Mouse (Mus musculus) stomach, embryonic 14.5 days (tissue): ENCODE data around the gene Selenbp1. TPM values are rescaled to one million over a fixed set of nuclear protein-coding genes. Genes with fewer than 3 reads are reported as not detected.

Experiments
- ATAC-seq: fragments of 200-750 bp; cut with Nextera tagmentation; 2 replicates; pipeline ENCODE4 v1.8.0; 2017; ENCODE audit warnings: low read depth, moderate TSS enrichment; ENCODE audit not compliant: insufficient number of reproducible peaks, insufficient read depth, low FRiP score
- H3K27ac ChIP-seq: fragments of 300-500 bp; sonication (generic); 2 replicates; pipeline ENCODE4 v1.5.1; 2014; ENCODE audit warnings: mild to moderate bottlenecking, low read length, moderate library complexity, mixed read lengths
- H3K27me3 ChIP-seq: fragments of 300-500 bp; sonication (generic); 2 replicates; pipeline ENCODE4 v1.6.1; 2014; ENCODE audit warnings: low read length, control low read depth, mixed read lengths; ENCODE audit not compliant: control insufficient read depth, insufficient read depth
- H3K36me3 ChIP-seq: fragments of 300-500 bp; sonication (generic); 2 replicates; pipeline ENCODE4 v1.6.1; 2014; ENCODE audit warnings: mild to moderate bottlenecking, control low read depth, low read length, moderate library complexity, mixed read lengths; ENCODE audit not compliant: control insufficient read depth, insufficient read depth
- H3K4me1 ChIP-seq: fragments of 300-500 bp; sonication (generic); 2 replicates; pipeline ENCODE4 v1.6.1; 2014; ENCODE audit warnings: low read length, control low read depth, mixed read lengths; ENCODE audit not compliant: control insufficient read depth, insufficient read depth
- H3K4me2 ChIP-seq: fragments of 300-500 bp; sonication (generic); replicated peaks from 2 replicates; pipeline ENCODE4 v1.6.1; 2014; ENCODE audit warnings: low read depth, low read length, control low read depth
- H3K4me3 ChIP-seq: fragments of 300-500 bp; sonication (generic); 2 replicates; pipeline ENCODE4 v1.5.1; 2014; ENCODE audit warnings: low read depth, low read length, control low read depth
- H3K9ac ChIP-seq: fragments of 300-500 bp; sonication (generic); replicated peaks from 2 replicates; pipeline ENCODE4 v1.6.1; 2014; ENCODE audit warnings: low read depth, mild to moderate bottlenecking, control low read depth, low read length, moderate library complexity, mixed read lengths
- H3K9me3 ChIP-seq: fragments of 300-500 bp; sonication (generic); 2 replicates; pipeline ENCODE4 v1.6.1; 2016; ENCODE audit warnings: low read depth, low read length, control low read depth; ENCODE audit not compliant: control insufficient read depth
- WGBS: fragments of 180-500 bp; shearing (Covaris S2); extraction: QIAGEN DNeasy Blood & Tissue Kit; methylation state at CpG from one replicate; pipeline ENCODE4 v1.1.7; 2014; 5-methylcytosine and 5-hydroxymethylcytosine counted together
- polyA plus RNA-seq: library from polyadenylated mRNA; unstranded; fragments of >200 nt; fragmentation: Nextera tagmentation; extraction: Ambion mirVana; gene quantifications from 2 replicates; pipeline ENCODE4 v1.2.1, GENCODE M21; 2014

The Selenbp1 gene
- polyA plus RNA-seq, 1 experiment from 2014 or later = 86.2 TPM

GRCm38 (mm10) chr3:94953764-94954616 is 21.1 kb downstream of the Selenbp1 start, which contains the start of gene Rfx5:
TSS of gene Rfx5 (plus strand) at chr3:94954075.
- ATAC-seq = peak; percentile 94
- under 1% methylated on average over 49 of the region's 50 CpGs for WGBS

GRCm38 (mm10) chr3:94958295-94958694 is 25.4 kb downstream of the Selenbp1 start:
- Histone ChIP-seq H3K36me3 (peaks cover 36% of the 10 kb centered on the region), H3K4me2 (no peak overlapping the region), H3K9me3 (no peaks in the 10 kb centered on the region), H3K4me3 (no peak overlapping the region), H3K27me3 (no peaks in the 10 kb centered on the region), H3K4me1 (peaks cover 6% of the 10 kb centered on the region; the same call in 1 of the 2 replicates), H3K9ac (no peak overlapping the region), H3K27ac (no peak overlapping the region)
- ATAC-seq = no peak
- 87% methylated on average over 8 of the region's 8 CpGs for WGBS

More at GRCm38 (mm10) chr3:94953764-94954616, 21.1 kb downstream of the Selenbp1 start, which contains the start of gene Rfx5:
- Histone ChIP-seq H3K27me3 (no peaks in the 10 kb centered on the region), H3K36me3 (peaks cover 32% of the 10 kb centered on the region), H3K4me3 (peak within 1 kb of the TSS; percentile 60), H3K27ac (peak within 1 kb of the TSS; percentile 86), H3K4me1 (peaks cover 6% of the 10 kb centered on the region; the same call in 1 of the 2 replicates), H3K4me2 (peak within 1 kb of the TSS; percentile 48), H3K9me3 (no peaks in the 10 kb centered on the region), H3K9ac (peak within 1 kb of the TSS; percentile 78)

DNA sequence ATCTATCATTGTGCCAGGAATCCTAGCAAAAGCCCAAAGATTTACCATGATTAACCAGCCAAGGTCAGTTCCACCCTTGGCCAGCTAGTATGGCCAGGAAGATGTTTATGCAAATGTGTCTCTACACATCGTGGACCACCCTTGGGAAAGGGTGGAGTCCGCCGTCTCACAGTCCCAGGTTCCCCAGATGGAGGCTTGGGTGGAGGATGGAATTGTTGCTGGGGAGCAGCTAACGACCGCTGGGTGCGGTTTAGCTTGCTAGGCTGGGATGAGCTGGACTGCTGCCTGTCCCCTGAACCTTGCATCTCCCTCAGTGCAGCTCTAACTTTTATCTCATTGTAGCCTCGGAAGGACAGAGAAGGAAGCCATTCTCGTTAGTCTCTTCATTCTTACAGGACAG is 27.0 kb downstream of the Selenbp1 start:
- WGBS = 43% methylated on average over 8 of the region's 8 CpGs
- no peaks in the 10 kb centered on the region for H3K9me3 ChIP-seq
- no peak overlapping the region for H3K4me2 ChIP-seq
- H3K9ac ChIP-seq = no peak overlapping the region
- peaks cover 36% of the 10 kb centered on the region for H3K36me3 ChIP-seq
- no peak overlapping the region for H3K4me3 ChIP-seq
- H3K4me1 ChIP-seq = peaks cover 6% of the 10 kb centered on the region; the same call in 1 of the 2 replicates
- H3K27me3 ChIP-seq = no peaks in the 10 kb centered on the region
- no peak for ATAC-seq
- no peak overlapping the region for H3K27ac ChIP-seq

DNA sequence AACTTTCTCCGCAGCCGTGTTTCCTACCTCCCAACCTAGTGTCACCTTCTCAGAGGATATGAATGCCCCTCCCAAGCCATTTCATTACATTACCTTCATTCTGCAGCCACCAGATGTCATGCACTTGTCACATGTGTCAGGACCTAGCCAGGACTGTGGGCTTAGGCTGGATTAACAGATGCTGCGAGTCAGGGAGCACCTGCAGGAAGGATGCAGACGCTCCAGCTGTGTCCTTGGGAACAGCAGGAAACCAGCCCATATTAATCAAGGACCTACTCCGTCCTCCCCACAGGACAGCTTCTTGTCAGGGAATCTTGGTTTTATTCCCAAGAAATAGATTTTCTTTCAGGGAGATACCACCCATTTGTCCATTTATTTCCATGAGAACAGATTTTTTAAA is 27.5 kb downstream of the Selenbp1 start:
- WGBS = 52% methylated on average over 5 of the region's 5 CpGs
- Histone ChIP-seq H3K27me3 (no peaks in the 10 kb centered on the region), H3K4me1 (peaks cover 2% of the 10 kb centered on the region; the same call in 1 of the 2 replicates), H3K9me3 (no peaks in the 10 kb centered on the region), H3K27ac (no peak overlapping the region), H3K4me3 (no peak overlapping the region), H3K36me3 (peaks cover 36% of the 10 kb centered on the region), H3K9ac (no peak overlapping the region), H3K4me2 (no peak overlapping the region)
- no peak for ATAC-seq

DNA sequence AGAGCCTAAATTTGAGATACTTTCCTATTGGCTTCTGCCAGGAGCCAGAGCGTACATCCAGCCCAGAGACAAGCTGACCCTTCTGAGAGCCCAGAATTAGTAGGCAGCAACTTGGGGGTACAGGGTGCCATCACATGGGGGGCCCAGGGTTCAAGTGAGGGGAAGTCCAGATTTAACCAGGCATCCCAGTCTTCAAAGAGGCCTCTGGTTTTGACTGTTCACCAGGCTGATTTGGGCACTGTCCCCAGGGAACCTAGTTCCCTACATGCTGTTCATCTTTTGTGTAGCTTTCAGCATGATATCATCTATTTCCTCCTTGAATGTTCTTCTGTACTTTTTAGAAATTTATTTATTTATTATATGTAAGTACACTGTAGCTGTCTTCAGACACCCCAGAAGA is 32.1 kb downstream of the Selenbp1 start:
- no peaks in the 10 kb centered on the region for H3K36me3 ChIP-seq
- H3K9me3 ChIP-seq = no peaks in the 10 kb centered on the region
- WGBS = 97% methylated on average over 1 of the region's 1 CpGs
- H3K27ac ChIP-seq = no peak overlapping the region
- H3K4me2 ChIP-seq = no peak overlapping the region
- ATAC-seq = no peak
- no peak overlapping the region for H3K4me3 ChIP-seq
- no peaks in the 10 kb centered on the region for H3K4me1 ChIP-seq
- no peak overlapping the region for H3K9ac ChIP-seq
- H3K27me3 ChIP-seq = no peaks in the 10 kb centered on the region

DNA sequence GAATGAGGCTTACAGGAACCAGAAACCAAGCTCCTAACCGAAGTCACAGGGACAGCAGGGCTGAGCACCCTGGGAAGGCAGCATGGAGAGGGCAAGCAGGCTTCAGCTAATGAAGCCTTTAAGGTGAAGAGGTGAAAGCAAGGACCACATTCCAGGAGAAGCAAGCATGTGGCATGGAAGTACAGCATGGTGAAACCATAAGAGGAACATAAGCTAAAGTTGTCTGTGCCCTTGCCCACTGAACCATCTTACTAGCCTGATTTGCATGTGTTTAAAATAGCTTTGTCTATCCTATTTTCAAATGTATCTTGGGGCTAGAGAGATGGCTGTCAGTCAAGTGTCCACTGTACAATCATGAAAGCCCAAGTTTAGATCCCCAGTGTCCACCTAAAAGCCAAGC is 33.0 kb downstream of the Selenbp1 start:
- no peaks in the 10 kb centered on the region for H3K36me3 ChIP-seq
- WGBS = 67% methylated on average over 1 of the region's 1 CpGs
- no peak overlapping the region for H3K27ac ChIP-seq
- no peak overlapping the region for H3K4me2 ChIP-seq
- no peak for ATAC-seq
- no peaks in the 10 kb centered on the region for H3K4me1 ChIP-seq
- H3K9me3 ChIP-seq = no peaks in the 10 kb centered on the region
- H3K4me3 ChIP-seq = no peak overlapping the region
- H3K9ac ChIP-seq = no peak overlapping the region
- no peaks in the 10 kb centered on the region for H3K27me3 ChIP-seq

- 76% methylated on average over 3 of the region's 3 CpGs for WGBS
- ATAC-seq = no peak
- no peak overlapping the region for H3K4me3 ChIP-seq
- H3K27ac ChIP-seq = no peak overlapping the region
- H3K4me1 ChIP-seq = peaks cover 11% of the 10 kb centered on the region
- no peak overlapping the region for H3K4me2 ChIP-seq
- H3K36me3 ChIP-seq = no peaks in the 10 kb centered on the region
- H3K9me3 ChIP-seq = no peaks in the 10 kb centered on the region
- no peak overlapping the region for H3K9ac ChIP-seq
- H3K27me3 ChIP-seq = no peaks in the 10 kb centered on the region
Observed at GRCm38 (mm10) chr3:94972552-94972951, 39.7 kb downstream of the Selenbp1 start.

DNA sequence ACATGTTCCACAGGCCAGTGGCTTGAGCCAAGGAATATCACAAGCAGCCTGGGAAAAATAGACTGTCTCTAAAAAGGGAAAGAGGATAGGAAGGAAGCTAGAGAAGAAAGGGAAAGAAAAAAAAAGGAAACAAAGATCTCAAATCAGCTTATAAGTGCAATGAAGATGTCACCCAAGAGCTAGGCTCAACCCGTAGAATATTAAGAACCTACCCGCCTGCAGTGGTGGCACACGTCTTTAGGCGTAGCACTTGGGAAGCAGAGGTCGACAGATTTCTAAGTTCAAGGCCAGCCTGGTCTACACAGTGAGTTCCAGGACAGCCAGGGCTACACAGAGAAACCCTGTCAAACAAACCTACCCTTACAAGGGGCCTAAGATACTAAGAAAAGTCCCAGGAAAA is 40.8 kb downstream of the Selenbp1 start:
- ATAC-seq = no peak
- H3K4me3 ChIP-seq = 0 out of 2 replicates have a peak overlapping the region, but pooled peaks have one; percentile 96

More for the DNA sequence above, 40.8 kb downstream of the Selenbp1 start:
- peaks cover 11% of the 10 kb centered on the region for H3K4me1 ChIP-seq
- no peak overlapping the region for H3K27ac ChIP-seq
- 83% methylated on average over 5 of the region's 5 CpGs for WGBS
- H3K9ac ChIP-seq = no peak overlapping the region
- H3K9me3 ChIP-seq = no peaks in the 10 kb centered on the region
- no peaks in the 10 kb centered on the region for H3K36me3 ChIP-seq
- no peaks in the 10 kb centered on the region for H3K27me3 ChIP-seq
- H3K4me2 ChIP-seq = peak overlapping the region; percentile 54
